Mouse (Mus musculus) mouse embryonic stem cell (cell line): Measurements from ENCODE around the gene I830077J02Rik.

ENCODE experiments used
- in situ Hi-C, 2 experiments: fragments of 300-500 bp; cut with MboI; formaldehyde crosslinking; loops; 1 replicate in 1 of 2; 3 replicates in 1 of 2; pipeline ENCODE4 v1.14.3; 2019 to 2020; ENCODE audit warnings: low sequenced_read_pairs in 2 of 2, low pct_unique_long_range_greater_than_20kb in 1 of 2, mixed read lengths in 1 of 2; ENCODE audit not compliant: unreplicated experiment in 1 of 2

I830077J02Rik gene

GRCm38 (mm10) chr3:105900266-105900665 is 32.2 kb downstream of the I830077J02Rik start:
- in situ Hi-C loops: no loop called here

GRCm38 (mm10) chr3:105899394-105900147 is 32.9 kb downstream of the I830077J02Rik start:
- in situ Hi-C loops: loop anchor here (10.0 kb wide), 3 partner anchors 125 to 215 kb away; partner anchors contain the start of gene Ddx20 (in 1 of the 2)

- in situ Hi-C loops: loop anchor here (10.0 kb wide), 3 partner anchors 124 to 214 kb away; partner anchors contain the start of gene Ddx20 (in 1 of the 2)
Measured at GRCm38 (mm10) chr3:105898861-105899260, 33.6 kb downstream of the I830077J02Rik start.

- in situ Hi-C loops: loop anchor here (10.0 kb wide), 3 partner anchors 124 to 214 kb away; partner anchors contain the start of gene Ddx20 (in 1 of the 2)
Measured at GRCm38 (mm10) chr3:105898325-105898724, 34.1 kb downstream of the I830077J02Rik start.

GRCm38 (mm10) chr3:105896811-105897210 is 35.7 kb downstream of the I830077J02Rik start:
- in situ Hi-C loops: loop anchor here (10.0 kb wide), 3 partner anchors 122 to 212 kb away; partner anchors contain the start of gene Ddx20 (in 1 of the 2)

GRCm38 (mm10) chr3:105894601-105895592 is 37.6 kb downstream of the I830077J02Rik start:
- in situ Hi-C loops: loop anchor here (10.0 kb wide), 3 partner anchors 120 to 210 kb away; partner anchors contain the start of gene Ddx20 (in 1 of the 2)

- in situ Hi-C loops: loop anchor here (10.0 kb wide), 3 partner anchors 119 to 209 kb away; partner anchors contain the start of gene Ddx20 (in 1 of the 2)
Measured at GRCm38 (mm10) chr3:105893941-105894391, 38.5 kb downstream of the I830077J02Rik start.

- in situ Hi-C loops: loop anchor here (10.0 kb wide), 3 partner anchors 118 to 208 kb away; partner anchors contain the start of gene Ddx20 (in 1 of the 2)
Measured at GRCm38 (mm10) chr3:105892572-105893495, 39.6 kb downstream of the I830077J02Rik start.

- in situ Hi-C loops: loop anchor here (10.0 kb wide), 3 partner anchors 117 to 207 kb away; partner anchors contain the start of gene Ddx20 (in 1 of the 2)
Measured at GRCm38 (mm10) chr3:105891760-105892571, 40.5 kb downstream of the I830077J02Rik start.

GRCm38 (mm10) chr3:105891141-105891540 is 41.3 kb downstream of the I830077J02Rik start:
- in situ Hi-C loops: loop anchor here (10.0 kb wide), 3 partner anchors 116 to 206 kb away; partner anchors contain the start of gene Ddx20 (in 1 of the 2)

GRCm38 (mm10) chr3:105890220-105890619 is 42.2 kb downstream of the I830077J02Rik start:
- in situ Hi-C loops: loop anchor here (10.0 kb wide), 3 partner anchors 115 to 205 kb away; partner anchors contain the start of gene Ddx20 (in 1 of the 2)

- in situ Hi-C loops: no loop called here
Measured at GRCm38 (mm10) chr3:105888961-105889360, 43.5 kb downstream of the I830077J02Rik start.

GRCm38 (mm10) chr3:105883111-105883510 is 49.4 kb downstream of the I830077J02Rik start:
- in situ Hi-C loops: no loop called here

GRCm38 (mm10) chr3:105882105-105882504 is 50.4 kb downstream of the I830077J02Rik start:
- in situ Hi-C loops: no loop called here

GRCm38 (mm10) chr3:105880419-105880818 is 52.0 kb downstream of the I830077J02Rik start:
- in situ Hi-C loops: no loop called here

- in situ Hi-C loops: no loop called here
Measured at GRCm38 (mm10) chr3:105878751-105879150, 53.7 kb downstream of the I830077J02Rik start.
